Mouse (Mus musculus) stomach, embryonic 15.5 days (tissue): ENCODE data around the gene Rnf5. TPM values are rescaled to one million over a fixed set of nuclear protein-coding genes. Genes with fewer than 3 reads are reported as not detected.

Experiments
- ATAC-seq: fragments of 200-750 bp; cut with Nextera tagmentation; 2 replicates; pipeline ENCODE4 v1.8.0; 2017; ENCODE audit warnings: low read depth, moderate number of reproducible peaks, moderate TSS enrichment; ENCODE audit not compliant: insufficient read depth, low FRiP score
- H3K27ac ChIP-seq: fragments of 300-500 bp; sonication (generic); 2 replicates; pipeline ENCODE4 v1.5.1; 2015; ENCODE audit warnings: mild to moderate bottlenecking, inconsistent platforms
- H3K27me3 ChIP-seq: fragments of 300-500 bp; sonication (generic); replicated peaks from 2 replicates; pipeline ENCODE4 v1.6.1; 2015; ENCODE audit warnings: inconsistent platforms
- H3K36me3 ChIP-seq: fragments of 300-500 bp; sonication (generic); 2 replicates; pipeline ENCODE4 v1.6.1; 2015; ENCODE audit warnings: inconsistent platforms
- H3K4me1 ChIP-seq: fragments of 300-500 bp; sonication (generic); 2 replicates; pipeline ENCODE4 v1.6.1; 2015; ENCODE audit warnings: inconsistent platforms
- H3K4me2 ChIP-seq: fragments of 300-500 bp; sonication (generic); 2 replicates; pipeline ENCODE4 v1.6.1; 2015; ENCODE audit warnings: mild to moderate bottlenecking, inconsistent platforms
- H3K4me3 ChIP-seq: fragments of 300-500 bp; sonication (generic); replicated peaks from 2 replicates; pipeline ENCODE4 v1.5.1; 2015; ENCODE audit warnings: inconsistent platforms
- H3K9ac ChIP-seq: fragments of 300-500 bp; sonication (generic); 2 replicates; pipeline ENCODE4 v1.6.1; 2015; ENCODE audit warnings: inconsistent platforms
- H3K9me3 ChIP-seq: fragments of 300-500 bp; sonication (generic); 2 replicates; pipeline ENCODE4 v1.6.1; 2016; ENCODE audit warnings: inconsistent platforms
- WGBS: fragments of 180-500 bp; shearing (Covaris S2); methylation state at CpG from one replicate; pipeline ENCODE4 v1.1.7; 2015; 5-methylcytosine and 5-hydroxymethylcytosine counted together
- polyA plus RNA-seq: library from polyadenylated mRNA; unstranded; fragments of >200 nt; fragmentation: Nextera tagmentation; extraction: Ambion mirVana; gene quantifications from 2 replicates; pipeline ENCODE4 v1.2.1, GENCODE M21; 2015

The Rnf5 gene
- polyA plus RNA-seq, 1 experiment from 2014 or later: 130 TPM

DNA sequence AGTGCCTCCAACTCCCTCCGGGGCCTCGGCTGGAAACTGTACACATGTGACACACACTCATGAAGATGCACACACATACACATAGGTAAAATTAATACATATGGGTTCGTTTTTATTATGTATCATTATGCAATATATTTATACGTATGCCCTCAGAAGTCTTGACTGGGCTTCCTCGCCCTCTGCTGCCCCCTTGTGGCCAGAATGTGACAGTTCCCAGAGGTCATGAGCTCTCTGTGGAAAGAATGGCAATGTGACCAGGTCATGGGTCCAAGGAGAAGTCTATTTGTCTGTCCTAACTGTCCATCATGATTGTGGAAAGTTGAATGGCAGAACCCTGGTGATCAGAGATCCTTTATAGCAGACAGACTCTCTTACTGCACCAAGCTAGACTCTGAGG, 48.0 kb downstream of the Rnf5 start:
- no peaks in the 10 kb centered on the region for H3K9me3 ChIP-seq
- ATAC-seq: no peak
- 20% methylated on average over 5 of the region's 5 CpGs for WGBS

More for the DNA sequence above, 48.0 kb downstream of the Rnf5 start:
- no peak overlapping the region for H3K9ac ChIP-seq
- no peak overlapping the region for H3K27ac ChIP-seq
- H3K27me3 ChIP-seq: no peaks in the 10 kb centered on the region
- H3K36me3 ChIP-seq: no peaks in the 10 kb centered on the region
- H3K4me1 ChIP-seq: no peaks in the 10 kb centered on the region
- no peak overlapping the region for H3K4me2 ChIP-seq
- H3K4me3 ChIP-seq: no peak overlapping the region

Other genes with a start within 250 kb of the Rnf5 start
- 0.53 and 0.94 TPM in 2 replicates for gene Btnl2, start 248.9 kb downstream of the Rnf5 start, polyA plus RNA-seq
- 1.7 and 2.1 TPM in 2 replicates for gene Btnl1, start 226.6 kb downstream of the Rnf5 start, polyA plus RNA-seq
- gene BC051142, start 204.9 kb downstream of the Rnf5 start, polyA plus RNA-seq: 1.1 and 1.3 TPM in 2 replicates
- 2.6 and 4.1 TPM in 2 replicates for gene Btnl4, start 126.4 kb downstream of the Rnf5 start, polyA plus RNA-seq
- gene Btnl6, start 86.3 kb downstream of the Rnf5 start, polyA plus RNA-seq: 1.2 and 2.8 TPM in 2 replicates
- 5.8 and 7.9 TPM in 2 replicates for gene Notch4, start 39.4 kb downstream of the Rnf5 start, polyA plus RNA-seq
- gene Gpsm3, start 13.9 kb downstream of the Rnf5 start, polyA plus RNA-seq: 10.2 and 11.9 TPM in 2 replicates
- gene Pbx2, start 12.4 kb downstream of the Rnf5 start, polyA plus RNA-seq: 8.5 and 9.2 TPM in 2 replicates
- gene Ager, start 5.8 kb downstream of the Rnf5 start, polyA plus RNA-seq: 3.1 and 3.5 TPM in 2 replicates
- 49.3 and 50.8 TPM in 2 replicates for gene Agpat1, start 572 bp upstream of the Rnf5 start, polyA plus RNA-seq
- gene Egfl8, start 12.3 kb upstream of the Rnf5 start, polyA plus RNA-seq: 3.7 and 3.8 TPM in 2 replicates
- gene Ppt2, start 24.8 kb upstream of the Rnf5 start, polyA plus RNA-seq: 23.7 and 26.2 TPM in 2 replicates
- 0.35 and 0.63 TPM in 2 replicates for gene Prrt1, start 25.8 kb upstream of the Rnf5 start, polyA plus RNA-seq
- gene Fkbpl, start 41.1 kb upstream of the Rnf5 start, polyA plus RNA-seq: 14.0 and 14.5 TPM in 2 replicates
- gene Atf6b, start 43.5 kb upstream of the Rnf5 start, polyA plus RNA-seq: 72.0 and 76.7 TPM in 2 replicates
- gene Tnxb, start 66.8 kb upstream of the Rnf5 start, polyA plus RNA-seq: 0.97 and 1.4 TPM in 2 replicates
- 0.44 and 0.65 TPM in 2 replicates for gene C4b, start 140.2 kb upstream of the Rnf5 start, polyA plus RNA-seq
- 1.1 and 1.7 TPM in 2 replicates for gene Cyp21a1, start 200.9 kb upstream of the Rnf5 start, polyA plus RNA-seq
- 25.7 and 26.5 TPM in 2 replicates for gene Stk19, start 233.3 kb upstream of the Rnf5 start, polyA plus RNA-seq
- 52.9 and 53.1 TPM in 2 replicates for gene Dxo, start 233.3 kb upstream of the Rnf5 start, polyA plus RNA-seq
- gene Skiv2l, start 246.5 kb upstream of the Rnf5 start, polyA plus RNA-seq: 39.5 and 48.8 TPM in 2 replicates
- gene Nelfe, start 246.7 kb upstream of the Rnf5 start, polyA plus RNA-seq: 87.8 and 103 TPM in 2 replicates